10 mouse cellular contexts compared by ENCODE assay signal in the genomic region with DNA sequence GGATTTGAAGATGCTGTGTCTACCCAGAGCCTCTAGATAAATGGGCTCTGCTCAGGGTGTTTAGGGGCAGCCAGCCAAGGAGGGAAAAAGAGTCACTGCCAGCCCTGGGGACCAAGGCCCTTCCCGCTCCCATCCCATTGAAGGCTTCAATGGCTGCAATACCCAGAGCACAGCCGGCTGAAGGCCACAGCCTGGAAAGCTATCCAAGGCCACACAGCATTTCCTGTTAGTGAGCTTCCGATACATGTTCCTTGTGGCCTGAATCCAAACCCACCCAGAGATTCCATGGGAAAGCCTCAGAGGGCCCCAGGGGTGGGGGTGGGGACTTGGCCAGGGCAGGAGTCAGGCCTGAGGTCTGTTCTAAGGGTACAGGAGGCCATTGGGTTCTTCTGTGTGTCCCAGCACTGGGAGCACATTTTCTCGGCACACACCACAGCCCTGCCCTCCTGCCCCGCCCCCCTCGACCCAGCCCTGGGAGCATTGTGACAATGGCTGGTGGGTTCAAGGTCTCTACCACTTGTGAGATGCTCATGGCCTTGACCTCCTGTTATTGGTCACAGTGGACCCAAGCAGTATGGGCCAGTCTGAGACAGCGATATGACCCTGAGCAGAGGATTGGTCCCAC. TPM values are rescaled to one million over a fixed set of nuclear protein-coding genes. Genes with fewer than 3 reads are reported as not detected.
A peak's percentile ranks its signal among the peaks of the same experiment; 100 is the strongest.
DNase-seq lines count a peak whose midpoint lies in the region; ATAC-seq lines count a peak whose summit lies in the region.
"Had no signal": no experiment of that assay in that cellular context is flagged by ENCODE, and none has a peak within 500 bp of the region (broad histone marks: within the 10 kb centered on the region; RNA-seq: fewer than 3 reads in every experiment).

No protein-coding gene starts in this region.

- no peak overlapping the region for H3K9ac ChIP-seq in liver, embryonic 13.5 days
- no peak overlapping the region for H3K9ac ChIP-seq in liver, embryonic 11.5 days (ENCODE audit: low read depth, low read length)
- no peak overlapping the region for H3K9ac ChIP-seq in heart, embryonic 12.5 days
- H3K9ac ChIP-seq in stomach, embryonic 16.5 days (ENCODE audit: low read length), result no peak overlapping the region
- H3K9ac ChIP-seq in forebrain, embryonic 14.5 days (ENCODE audit: low read length), result no peak overlapping the region
- H3K9ac ChIP-seq in hindbrain, embryonic 11.5 days (ENCODE audit: low read depth, low read length), result no peak overlapping the region
- H3K9ac ChIP-seq: neural tube, embryonic 12.5 days had no signal

- H3K4me3 ChIP-seq in liver, embryonic 13.5 days (replicated peaks), result no peak overlapping the region
- no peak overlapping the region for H3K4me3 ChIP-seq in liver, embryonic 11.5 days (ENCODE audit: low read depth, low read length)
- H3K4me3 ChIP-seq in heart, embryonic 12.5 days, result no peak overlapping the region
- H3K4me3 ChIP-seq in stomach, embryonic 16.5 days (replicated peaks; ENCODE audit: low read length), result no peak overlapping the region
- no peak overlapping the region for H3K4me3 ChIP-seq in forebrain, embryonic 14.5 days (ENCODE audit: low read depth, low read length)
- no peak overlapping the region for H3K4me3 ChIP-seq in hindbrain, embryonic 11.5 days (ENCODE audit: low read depth, low read length)
- H3K4me3 ChIP-seq: neural tube, embryonic 12.5 days had no signal

- H3K4me2 ChIP-seq in liver, embryonic 13.5 days, result no peak overlapping the region
- no peak overlapping the region for H3K4me2 ChIP-seq in liver, embryonic 11.5 days
- no peak overlapping the region for H3K4me2 ChIP-seq in heart, embryonic 12.5 days
- H3K4me2 ChIP-seq in stomach, embryonic 16.5 days (ENCODE audit: low read depth, low read length), result no peak overlapping the region
- H3K4me2 ChIP-seq in forebrain, embryonic 14.5 days (ENCODE audit: low read length), result no peak overlapping the region
- no peak overlapping the region for H3K4me2 ChIP-seq in hindbrain, embryonic 11.5 days (replicated peaks; ENCODE audit: low read depth, low read length)
- H3K4me2 ChIP-seq: neural tube, embryonic 12.5 days had no signal

- no peak for DNase-seq in liver, embryonic 13.5 days
- no peak for DNase-seq in liver, embryonic 11.5 days (ENCODE audit: low spot score)
- DNase-seq in kidney, postnatal 14 days, result peak; percentile 84
- no peak for DNase-seq in forebrain, embryonic 14.5 days (ENCODE audit: low spot score)
- DNase-seq in thymus, postnatal 10 days (ENCODE audit: low spot score in 2 of 2), result no peak
- DNase-seq in hindbrain, embryonic 11.5 days (ENCODE audit: low spot score), result no peak
- DNase-seq: thymus, adult 18-20 months had no signal

- peak; percentile 29; the same call in 1 of the 2 replicates for ATAC-seq in liver, embryonic 13.5 days (ENCODE audit: low read depth)
- no peak for ATAC-seq in liver, embryonic 11.5 days (replicated peaks; ENCODE audit: low FRiP score)
- peak; percentile 23; the same call in 1 of the 2 replicates for ATAC-seq in heart, embryonic 12.5 days (ENCODE audit: insufficient number of reproducible peaks, low FRiP score)
- peak; percentile 35; the same call in 1 of the 2 replicates for ATAC-seq in stomach, embryonic 16.5 days (ENCODE audit: insufficient read depth, low FRiP score)
- ATAC-seq in forebrain, embryonic 14.5 days, result no peak
- ATAC-seq in hindbrain, embryonic 11.5 days (ENCODE audit: low FRiP score), result no peak

- WGBS in liver, embryonic 13.5 days (ENCODE audit: insufficient replicate concordance), result 47% methylated on average over 7 of the region's 7 CpGs
- 70% methylated on average over 7 of the region's 7 CpGs for WGBS in liver, embryonic 11.5 days
- WGBS in heart, embryonic 12.5 days, result 59% methylated on average over 7 of the region's 7 CpGs
- 60% methylated on average over 7 of the region's 7 CpGs for WGBS in stomach, embryonic 16.5 days
- 73% methylated on average over 7 of the region's 7 CpGs for WGBS in forebrain, embryonic 14.5 days
- WGBS in hindbrain, embryonic 11.5 days, result 85% methylated on average over 7 of the region's 7 CpGs

- peaks cover 7% of the 10 kb centered on the region; the same call in 1 of the 2 replicates for H3K27me3 ChIP-seq in liver, embryonic 13.5 days
- peaks cover 3% of the 10 kb centered on the region; the same call in 1 of the 2 replicates for H3K27me3 ChIP-seq in liver, embryonic 11.5 days (replicated peaks; ENCODE audit: control insufficient read depth, insufficient read depth, low read length)
- H3K27me3 ChIP-seq in heart, embryonic 12.5 days (replicated peaks), result no peaks in the 10 kb centered on the region; the same call in 1 of the 2 replicates
- no peaks in the 10 kb centered on the region for H3K27me3 ChIP-seq in stomach, embryonic 16.5 days (ENCODE audit: control insufficient read depth, insufficient read depth, low read length)
- H3K27me3 ChIP-seq in forebrain, embryonic 14.5 days (replicated peaks; ENCODE audit: control insufficient read depth, insufficient read depth, low read length), result no peaks in the 10 kb centered on the region
- no peaks in the 10 kb centered on the region for H3K27me3 ChIP-seq in hindbrain, embryonic 11.5 days (ENCODE audit: control insufficient read depth, insufficient read depth, low read length)
- H3K27me3 ChIP-seq: neural tube, embryonic 12.5 days had no signal

- peaks cover 6% of the 10 kb centered on the region for H3K9me3 ChIP-seq in liver, embryonic 13.5 days (replicated peaks)
- peaks cover 2% of the 10 kb centered on the region; the same call in 1 of the 2 replicates for H3K9me3 ChIP-seq in liver, embryonic 11.5 days (ENCODE audit: control insufficient read depth, low read length)
- peaks cover 5% of the 10 kb centered on the region for H3K9me3 ChIP-seq in heart, embryonic 12.5 days (replicated peaks)
- H3K9me3 ChIP-seq in stomach, embryonic 16.5 days (replicated peaks; ENCODE audit: control insufficient read depth, low read length), result peaks cover 4% of the 10 kb centered on the region; the same call in 1 of the 2 replicates
- 0 out of 2 replicates have a peak, but pooled peaks cover under 1% of the 10 kb centered on the region for H3K9me3 ChIP-seq in forebrain, embryonic 14.5 days (replicated peaks; ENCODE audit: control insufficient read depth, low read length)
- no peaks in the 10 kb centered on the region for H3K9me3 ChIP-seq in hindbrain, embryonic 11.5 days (ENCODE audit: control insufficient read depth, low read length)

- 0 out of 2 replicates have a peak, but pooled peaks cover 4% of the 10 kb centered on the region for H3K4me1 ChIP-seq in liver, embryonic 13.5 days (replicated peaks)
- no peaks in the 10 kb centered on the region for H3K4me1 ChIP-seq in liver, embryonic 11.5 days (replicated peaks; ENCODE audit: control insufficient read depth, insufficient read depth, low read length)
- H3K4me1 ChIP-seq in heart, embryonic 12.5 days (replicated peaks), result peaks cover 23% of the 10 kb centered on the region
- H3K4me1 ChIP-seq in stomach, embryonic 16.5 days (ENCODE audit: control insufficient read depth, insufficient read depth, low read length), result peaks cover 13% of the 10 kb centered on the region
- no peaks in the 10 kb centered on the region for H3K4me1 ChIP-seq in forebrain, embryonic 14.5 days (ENCODE audit: control insufficient read depth, insufficient read depth, low read length)
- H3K4me1 ChIP-seq in hindbrain, embryonic 11.5 days (replicated peaks; ENCODE audit: control insufficient read depth, insufficient read depth, low read length), result no peaks in the 10 kb centered on the region; the same call in 1 of the 2 replicates

- no peak overlapping the region for H3K27ac ChIP-seq in liver, embryonic 13.5 days
- no peak overlapping the region for H3K27ac ChIP-seq in liver, embryonic 11.5 days (ENCODE audit: low read depth, low read length)
- H3K27ac ChIP-seq in heart, embryonic 12.5 days (ENCODE audit: poor library complexity, severe bottlenecking), result no peak overlapping the region
- peak overlapping the region; percentile 60 for H3K27ac ChIP-seq in stomach, embryonic 16.5 days (ENCODE audit: low read length)
- H3K27ac ChIP-seq in forebrain, embryonic 14.5 days (ENCODE audit: low read depth, low read length), result no peak overlapping the region
- no peak overlapping the region for H3K27ac ChIP-seq in hindbrain, embryonic 11.5 days (ENCODE audit: low read depth, low read length)
- H3K27ac ChIP-seq: neural tube, embryonic 12.5 days had no signal

- H3K36me3 ChIP-seq in liver, embryonic 13.5 days, result no peaks in the 10 kb centered on the region
- no peaks in the 10 kb centered on the region for H3K36me3 ChIP-seq in liver, embryonic 11.5 days (ENCODE audit: control insufficient read depth, insufficient read depth, low read length)
- H3K36me3 ChIP-seq in heart, embryonic 12.5 days, result no peaks in the 10 kb centered on the region
- no peaks in the 10 kb centered on the region for H3K36me3 ChIP-seq in stomach, embryonic 16.5 days (ENCODE audit: control insufficient read depth, insufficient read depth, low read length)
- no peaks in the 10 kb centered on the region for H3K36me3 ChIP-seq in forebrain, embryonic 14.5 days (ENCODE audit: control insufficient read depth, insufficient read depth, low read length)
- H3K36me3 ChIP-seq in hindbrain, embryonic 11.5 days (ENCODE audit: control insufficient read depth, insufficient read depth, low read length), result no peaks in the 10 kb centered on the region
- H3K36me3 ChIP-seq: neural tube, embryonic 12.5 days had no signal

RNA-seq across cellular contexts. Expression of gene Gse1, which starts 23.4 kb away (rescaled TPM):
- polyA plus RNA-seq in liver, embryonic 13.5 days (2015; fragmentation: Nextera tagmentation; extraction: Ambion mirVana), result 8.3 and 9.6 TPM in 2 replicates
- 23.1 and 25.3 TPM in 2 replicates for polyA plus RNA-seq in liver, embryonic 11.5 days (2014; fragmentation: Nextera tagmentation; extraction: Ambion mirVana)
- polyA plus RNA-seq in heart, embryonic 12.5 days (2016; fragmentation: Nextera tagmentation; extraction: Ambion mirVana), result 14.0 and 15.3 TPM in 2 replicates
- 6.0 and 6.9 TPM in 2 replicates for polyA plus RNA-seq in stomach, embryonic 16.5 days (2015; fragmentation: Nextera tagmentation; extraction: Ambion mirVana)
- 22.6 and 33.6 TPM in 2 replicates for polyA plus RNA-seq in forebrain, embryonic 14.5 days (2014; fragmentation: Nextera tagmentation; extraction: Ambion mirVana)
- polyA plus RNA-seq in hindbrain, embryonic 11.5 days (2014; fragmentation: Nextera tagmentation; extraction: Ambion mirVana), result 16.5 and 17.8 TPM in 2 replicates

RNA-seq across cellular contexts. Expression of gene Fam92b, which starts 27.6 kb away (rescaled TPM):
- not detected in 2 replicates for polyA plus RNA-seq in liver, embryonic 13.5 days (2015; fragmentation: Nextera tagmentation; extraction: Ambion mirVana)
- polyA plus RNA-seq in liver, embryonic 11.5 days (2014; fragmentation: Nextera tagmentation; extraction: Ambion mirVana), result 0.27 TPM in 1 of 2 replicates, not detected in the other
- not detected in 2 replicates for polyA plus RNA-seq in heart, embryonic 12.5 days (2016; fragmentation: Nextera tagmentation; extraction: Ambion mirVana)
- polyA plus RNA-seq in stomach, embryonic 16.5 days (2015; fragmentation: Nextera tagmentation; extraction: Ambion mirVana), result 0.57 and 0.72 TPM in 2 replicates
- 2.3 and 2.4 TPM in 2 replicates for polyA plus RNA-seq in forebrain, embryonic 14.5 days (2014; fragmentation: Nextera tagmentation; extraction: Ambion mirVana)
- 2.1 and 2.7 TPM in 2 replicates for polyA plus RNA-seq in hindbrain, embryonic 11.5 days (2014; fragmentation: Nextera tagmentation; extraction: Ambion mirVana)

Comparison
In these comparisons a context has a peak if more than half of its experiments do, and no peak if none do; other contexts are left out.
1. ATAC-seq: peak in liver, embryonic 13.5 days (single experiment), heart, embryonic 12.5 days (single experiment) and stomach, embryonic 16.5 days (single experiment); none in liver, embryonic 11.5 days (single experiment), forebrain, embryonic 14.5 days (single experiment) and hindbrain, embryonic 11.5 days (single experiment).